Mouse (Mus musculus): ENCODE results near the gene Braf. TPM values are rescaled to one million over a fixed set of nuclear protein-coding genes. Genes with fewer than 3 reads are reported as not detected.
"Not testable (repeated sequence)": the region's sequence is repeated elsewhere in the genome, so short reads cannot be mapped to it uniquely, and the experiment has no call there.

Braf gene
- polyA plus RNA-seq (2012; ENCODE audit: insufficient read depth, insufficient read length, missing spikeins), result 5.0 and 10.7 TPM in 2 replicates

DNA sequence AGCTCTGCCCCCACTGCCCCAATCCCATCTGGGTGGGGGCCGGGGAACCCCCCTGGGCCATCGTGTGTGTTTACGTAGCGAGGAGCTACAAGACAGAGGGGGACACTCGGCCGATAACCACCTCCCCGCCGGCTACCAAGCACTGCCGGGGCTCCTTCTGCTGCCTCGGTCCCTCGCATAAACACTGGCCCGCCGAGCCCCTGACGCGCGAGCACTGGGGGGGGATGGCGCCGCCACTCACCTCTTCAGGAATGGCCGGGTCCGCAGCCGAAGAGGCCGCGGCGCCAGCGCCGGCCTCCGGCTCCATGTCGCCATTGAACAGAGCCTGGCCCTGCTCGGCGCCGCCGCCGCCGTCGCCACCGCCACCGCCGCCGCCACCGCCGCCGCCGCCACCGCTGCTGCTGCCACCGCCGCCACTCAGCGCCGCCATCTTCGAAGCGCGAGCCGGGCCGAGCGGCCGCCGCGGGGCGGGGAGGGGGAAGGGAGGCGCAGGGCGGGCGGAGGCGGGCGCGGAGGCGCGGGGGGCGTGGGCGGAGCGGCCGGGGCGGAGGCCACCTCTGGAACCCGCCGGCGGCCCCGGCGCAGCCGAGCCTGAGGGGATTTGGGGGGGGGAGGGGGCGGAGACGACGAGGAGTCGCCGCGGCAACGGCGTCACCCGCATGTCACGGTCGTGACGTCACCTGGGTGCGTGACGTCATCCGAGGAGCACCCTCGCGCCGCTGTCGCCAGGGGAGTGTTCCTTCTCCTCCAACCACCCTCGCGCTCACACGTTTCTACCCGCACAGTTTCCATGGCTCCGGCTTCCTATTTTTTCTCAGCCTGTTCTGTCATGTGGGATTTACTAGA is at the start of gene Braf:
Gene Braf, minus strand, starts transcription at position 598 of the 846 bp plus-strand sequence.
- peak within 1 kb of the TSS; percentile 99 for H3K4me3 ChIP-seq (ENCODE audit: insufficient read depth, low read depth, low read length)
- peaks cover 7% of the 10 kb centered on the region; the same call in 1 of the 2 replicates for H3K4me1 ChIP-seq (ENCODE audit: control insufficient read depth, insufficient read depth, insufficient read length, low read length)
- peak within 1 kb of the TSS; percentile 69 for H3K27ac ChIP-seq (replicated peaks; ENCODE audit: low read depth, low read length)

DNA sequence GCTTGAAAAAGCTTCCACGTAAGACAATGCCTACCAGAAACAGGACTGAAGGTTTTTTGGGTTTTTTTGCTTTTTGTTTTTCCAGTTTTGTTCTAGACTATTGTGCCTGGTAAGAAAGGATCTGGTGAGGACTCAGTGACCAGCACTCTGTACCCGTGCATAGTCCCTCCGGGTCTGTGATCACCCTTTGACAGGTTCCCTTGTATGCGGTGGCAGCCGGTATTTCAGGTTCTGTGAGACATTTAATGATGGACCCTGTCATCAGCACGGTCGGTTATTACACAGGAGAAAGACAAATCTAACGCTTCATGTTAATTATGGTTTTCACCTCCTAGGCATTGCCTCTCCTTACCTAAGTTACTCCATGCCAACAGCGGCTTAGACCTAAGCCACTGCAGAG is 49.8 kb upstream of the Braf start:
- peaks cover 2% of the 10 kb centered on the region; the same call in 1 of the 2 replicates for H3K4me1 ChIP-seq (ENCODE audit: control insufficient read depth, insufficient read depth, insufficient read length, low read length)
- H3K27ac ChIP-seq (replicated peaks; ENCODE audit: low read depth, low read length), result no peak overlapping the region
- H3K4me3 ChIP-seq (ENCODE audit: insufficient read depth, low read depth, low read length), result no peak overlapping the region

DNA sequence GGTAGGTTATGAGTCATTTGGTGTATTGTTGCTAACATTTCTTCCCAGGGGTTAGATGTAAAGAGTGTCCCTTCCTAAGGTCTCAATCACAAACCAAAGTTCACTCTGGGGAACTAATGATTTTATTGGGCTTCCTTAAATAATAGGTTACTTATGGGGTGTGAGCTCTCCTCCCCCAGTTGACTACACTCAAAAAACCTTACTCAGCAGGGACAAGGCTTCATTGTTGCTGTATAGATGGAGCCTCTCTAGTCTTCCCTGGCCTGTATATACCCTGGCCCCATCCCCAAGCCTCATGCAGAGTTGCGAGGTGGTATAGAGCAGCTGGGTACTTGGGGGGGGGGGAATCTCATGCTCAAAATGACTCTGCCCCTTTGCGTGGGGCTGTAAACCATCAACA is 32.0 kb upstream of the Braf start:
- H3K4me1 ChIP-seq (ENCODE audit: control insufficient read depth, insufficient read depth, insufficient read length, low read length), result no peaks in the 10 kb centered on the region
- H3K4me3 ChIP-seq (ENCODE audit: insufficient read depth, low read depth, low read length), result no peak overlapping the region
- H3K27ac ChIP-seq (replicated peaks; ENCODE audit: low read depth, low read length), result no peak overlapping the region

DNA sequence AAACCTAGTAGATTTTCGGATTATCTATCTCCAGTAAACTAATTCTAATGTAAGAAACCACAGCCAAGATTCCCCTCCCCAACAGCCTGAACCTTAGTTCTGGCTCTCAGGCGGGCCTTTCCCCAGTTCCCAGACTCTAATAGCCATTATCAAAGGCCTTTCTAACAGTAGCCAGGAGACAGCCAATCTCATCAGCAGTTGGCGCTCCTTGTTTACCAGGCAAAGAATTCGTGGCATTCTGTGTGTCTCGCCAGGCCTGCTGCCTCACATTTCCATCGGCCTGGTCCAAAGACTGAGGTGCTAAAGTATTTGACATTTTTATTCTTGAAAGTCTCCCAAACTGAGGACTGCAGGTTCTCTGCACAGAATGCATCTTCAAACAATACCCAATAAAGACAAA is 24.6 kb upstream of the Braf start:
- no peak overlapping the region for H3K27ac ChIP-seq (replicated peaks; ENCODE audit: low read depth, low read length)
- no peaks in the 10 kb centered on the region for H3K4me1 ChIP-seq (ENCODE audit: control insufficient read depth, insufficient read depth, insufficient read length, low read length)
- no peak overlapping the region for H3K4me3 ChIP-seq (ENCODE audit: insufficient read depth, low read depth, low read length)

DNA sequence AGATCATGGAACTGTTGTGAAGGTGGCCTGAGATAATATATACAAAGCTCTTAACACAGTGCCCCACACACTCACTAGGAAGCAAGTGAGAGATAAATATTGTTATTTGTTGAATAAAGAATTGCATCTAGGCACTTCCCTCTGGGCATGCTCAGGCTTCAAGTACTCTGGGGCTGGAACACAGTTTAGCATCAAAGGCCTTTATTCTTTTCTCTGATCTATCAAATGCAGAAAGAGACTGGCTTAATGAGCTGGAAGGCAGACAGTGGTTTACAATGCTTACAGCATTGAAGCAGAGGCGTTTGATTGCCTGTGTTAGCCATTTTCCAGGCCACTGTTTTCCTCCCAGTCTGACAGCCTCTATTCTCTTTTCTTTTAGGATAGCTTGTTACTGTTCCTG is 21.8 kb upstream of the Braf start:
- H3K4me1 ChIP-seq (ENCODE audit: control insufficient read depth, insufficient read depth, insufficient read length, low read length), result no peaks in the 10 kb centered on the region
- no peak overlapping the region for H3K27ac ChIP-seq (replicated peaks; ENCODE audit: low read depth, low read length)
- H3K4me3 ChIP-seq (ENCODE audit: insufficient read depth, low read depth, low read length), result no peak overlapping the region

DNA sequence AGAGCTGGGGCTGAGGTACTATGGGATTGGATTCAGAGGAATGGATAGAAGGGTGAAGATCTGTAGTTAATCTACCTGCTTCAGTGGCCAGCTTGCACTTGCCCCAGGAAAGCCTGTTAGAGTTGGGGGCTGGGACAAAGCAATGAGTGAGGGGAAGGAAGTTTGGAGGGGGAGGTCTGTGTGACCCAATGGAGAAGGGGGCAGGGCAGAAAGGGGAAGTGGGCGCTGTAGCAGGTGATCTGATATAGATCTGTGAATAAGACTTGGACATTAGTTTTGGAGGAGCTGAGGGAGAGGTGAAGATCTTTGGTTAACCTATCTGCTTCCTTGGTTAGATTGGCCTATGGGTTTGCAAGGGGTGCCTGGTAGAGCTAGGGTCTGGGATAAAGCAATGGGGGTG is 20.2 kb upstream of the Braf start:
- no peak overlapping the region for H3K27ac ChIP-seq (replicated peaks; ENCODE audit: low read depth, low read length)
- H3K4me1 ChIP-seq (ENCODE audit: control insufficient read depth, insufficient read depth, insufficient read length, low read length), result no peaks in the 10 kb centered on the region
- H3K4me3 ChIP-seq (ENCODE audit: insufficient read depth, low read depth, low read length), result no peak overlapping the region

DNA sequence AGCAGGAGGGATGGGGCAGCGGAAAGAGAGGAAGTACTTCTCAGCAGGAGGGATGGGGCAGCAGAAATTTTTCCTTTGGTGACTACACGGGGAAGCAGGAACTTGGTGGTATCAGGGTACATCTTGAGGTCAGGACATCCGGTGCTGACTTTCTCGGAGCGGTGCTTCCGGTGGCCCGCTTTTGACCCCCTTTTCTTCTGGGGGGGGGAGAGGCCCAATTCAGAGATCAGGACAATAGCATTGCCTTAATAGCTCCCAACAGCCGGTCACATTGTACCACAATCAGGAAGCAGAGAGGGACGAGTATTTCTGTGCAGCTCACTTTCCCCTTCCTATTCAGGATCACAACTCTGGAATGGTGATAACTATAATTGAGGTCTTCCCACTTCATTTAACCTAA is 14.4 kb upstream of the Braf start:
- H3K4me3 ChIP-seq (ENCODE audit: insufficient read depth, low read depth, low read length); H3K4me1 ChIP-seq (ENCODE audit: control insufficient read depth, insufficient read depth, insufficient read length, low read length); H3K27ac ChIP-seq (replicated peaks; ENCODE audit: low read depth, low read length): not testable (repeated sequence)

DNA sequence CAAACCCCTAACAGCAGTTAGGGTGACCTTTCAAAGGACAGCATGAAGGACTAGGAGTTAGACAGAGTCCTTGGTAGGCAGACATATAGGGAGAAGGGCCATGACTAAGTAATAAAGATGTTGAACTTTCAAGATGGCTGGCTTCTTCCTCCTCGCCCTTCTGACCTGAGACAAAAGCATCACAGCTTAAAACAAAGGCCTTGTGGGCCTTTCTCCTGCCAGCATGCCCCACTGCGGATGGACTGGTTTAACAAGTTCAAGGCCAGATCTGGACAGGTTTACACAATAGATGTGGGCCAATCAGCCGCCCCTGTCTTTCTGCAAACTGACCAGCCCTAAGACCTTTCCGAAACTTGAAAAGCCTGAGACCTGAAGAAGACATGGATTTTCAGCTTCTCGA is 2.8 kb upstream of the Braf start:
- Histone ChIP-seq H3K4me3 (ENCODE audit: insufficient read depth, low read depth, low read length) (no peak overlapping the region), H3K27ac (replicated peaks; ENCODE audit: low read depth, low read length) (no peak overlapping the region), H3K4me1 (ENCODE audit: control insufficient read depth, insufficient read depth, insufficient read length, low read length) (peaks cover 4% of the 10 kb centered on the region; the same call in 1 of the 2 replicates)

DNA sequence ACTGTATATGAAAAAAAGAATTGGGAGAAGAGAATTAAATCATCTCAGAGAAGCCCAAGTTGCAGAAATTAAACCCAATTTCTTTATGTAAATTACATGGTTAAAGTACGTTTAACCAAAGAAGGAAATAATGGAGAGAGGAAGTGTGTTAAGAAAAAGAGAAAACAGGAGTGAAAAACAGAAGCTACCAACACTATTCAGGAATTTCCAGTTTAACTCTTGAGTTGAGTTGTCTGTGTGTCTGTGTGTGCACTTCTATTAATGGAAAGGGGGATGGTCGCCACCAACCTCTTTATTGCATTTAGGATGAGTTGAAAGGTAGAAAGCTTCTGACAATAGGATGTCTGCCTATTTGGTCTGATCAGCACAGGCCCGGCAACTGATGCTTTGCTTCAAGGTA is 886 bp upstream of the Braf start:
- Histone ChIP-seq H3K4me3 (ENCODE audit: insufficient read depth, low read depth, low read length) (no peak overlapping the region), H3K4me1 (ENCODE audit: control insufficient read depth, insufficient read depth, insufficient read length, low read length) (peaks cover 7% of the 10 kb centered on the region; the same call in 1 of the 2 replicates), H3K27ac (replicated peaks; ENCODE audit: low read depth, low read length) (no peak overlapping the region)

DNA sequence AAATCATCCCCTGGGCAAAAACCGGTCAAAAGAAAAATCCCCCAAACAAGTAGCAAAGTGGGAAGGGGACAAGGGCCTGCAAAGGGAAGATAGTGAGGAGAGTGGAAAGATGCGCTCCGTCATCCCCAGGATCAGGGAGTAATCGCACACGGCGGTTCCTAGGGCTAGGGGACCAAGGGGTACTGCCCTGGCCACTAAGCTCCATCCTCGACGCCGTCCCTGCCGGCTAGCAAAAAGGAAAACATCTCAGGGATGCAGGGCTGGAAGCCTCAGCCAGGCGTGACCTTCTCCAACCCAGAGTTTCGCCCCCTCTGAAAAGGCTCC is 759 bp downstream of the Braf start:
- Histone ChIP-seq H3K4me1 (ENCODE audit: control insufficient read depth, insufficient read depth, insufficient read length, low read length) (peaks cover 7% of the 10 kb centered on the region; the same call in 1 of the 2 replicates), H3K27ac (replicated peaks; ENCODE audit: low read depth, low read length) (peak overlapping the region; percentile 69), H3K4me3 (ENCODE audit: insufficient read depth, low read depth, low read length) (peak overlapping the region; percentile 99)

DNA sequence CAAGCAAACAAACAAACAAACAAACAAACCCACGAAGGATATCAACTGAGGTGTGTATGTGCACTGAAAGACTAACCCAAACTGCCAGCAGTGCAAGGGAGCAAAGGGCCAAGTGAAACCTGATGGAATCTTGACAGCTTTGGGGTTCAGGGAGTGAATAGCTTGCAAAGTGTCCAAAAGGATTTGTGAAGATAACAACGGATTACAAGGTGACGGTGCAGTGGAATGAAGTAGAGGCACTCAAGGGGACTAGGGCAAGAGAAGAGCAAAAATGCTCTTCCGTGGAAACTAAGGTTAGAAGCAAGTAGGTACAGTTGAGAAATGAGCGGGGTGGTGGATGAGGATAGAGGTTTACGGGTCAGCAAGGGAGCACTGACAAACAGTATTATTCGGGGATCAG is 1.2 kb downstream of the Braf start:
- peak overlapping the region; percentile 99 for H3K4me3 ChIP-seq (ENCODE audit: insufficient read depth, low read depth, low read length)
- no peak overlapping the region for H3K27ac ChIP-seq (replicated peaks; ENCODE audit: low read depth, low read length)
- H3K4me1 ChIP-seq (ENCODE audit: control insufficient read depth, insufficient read depth, insufficient read length, low read length), result peaks cover 7% of the 10 kb centered on the region; the same call in 1 of the 2 replicates

DNA sequence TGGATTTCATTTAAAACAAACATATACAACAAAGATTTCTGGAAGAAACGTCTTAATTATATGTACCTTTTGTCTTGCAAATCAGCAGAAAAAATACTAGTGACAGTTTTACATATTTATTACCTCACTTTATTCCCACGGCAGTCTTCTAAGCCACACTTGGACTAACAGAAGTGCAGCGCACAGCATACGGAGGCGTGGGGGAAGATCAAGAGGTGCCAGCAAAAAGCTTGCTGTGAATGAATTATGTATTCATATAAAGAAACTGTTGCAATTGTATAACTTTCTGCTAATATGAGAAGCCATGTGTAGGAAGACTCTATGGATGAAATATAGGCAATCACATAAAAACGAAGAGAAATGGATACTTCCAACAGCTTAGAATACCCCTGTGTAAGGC is 6.7 kb downstream of the Braf start:
- peaks cover 6% of the 10 kb centered on the region; the same call in 1 of the 2 replicates for H3K4me1 ChIP-seq (ENCODE audit: control insufficient read depth, insufficient read depth, insufficient read length, low read length)
- no peak overlapping the region for H3K27ac ChIP-seq (replicated peaks; ENCODE audit: low read depth, low read length)
- no peak overlapping the region for H3K4me3 ChIP-seq (ENCODE audit: insufficient read depth, low read depth, low read length)

DNA sequence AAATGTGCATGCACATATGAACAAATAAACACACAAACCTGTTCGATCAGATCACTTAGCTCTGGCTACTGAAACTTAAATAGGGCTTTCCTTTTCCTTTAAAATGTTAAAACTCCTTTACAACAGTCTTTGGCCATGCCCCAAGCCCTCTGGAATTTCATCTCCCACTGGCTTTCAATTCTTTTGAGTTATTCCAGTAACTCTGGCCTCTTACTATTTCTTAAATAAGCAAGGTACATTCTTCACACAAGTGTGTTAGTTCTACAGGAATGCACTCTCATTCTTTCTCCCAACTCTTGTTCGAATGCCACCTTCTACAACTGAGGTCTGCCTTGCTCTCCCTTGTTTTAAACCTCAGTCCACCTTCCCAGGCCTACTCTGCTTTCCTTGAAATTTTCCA is 8.2 kb downstream of the Braf start:
- Histone ChIP-seq H3K4me3 (ENCODE audit: insufficient read depth, low read depth, low read length) (no peak overlapping the region), H3K27ac (replicated peaks; ENCODE audit: low read depth, low read length) (no peak overlapping the region)

DNA sequence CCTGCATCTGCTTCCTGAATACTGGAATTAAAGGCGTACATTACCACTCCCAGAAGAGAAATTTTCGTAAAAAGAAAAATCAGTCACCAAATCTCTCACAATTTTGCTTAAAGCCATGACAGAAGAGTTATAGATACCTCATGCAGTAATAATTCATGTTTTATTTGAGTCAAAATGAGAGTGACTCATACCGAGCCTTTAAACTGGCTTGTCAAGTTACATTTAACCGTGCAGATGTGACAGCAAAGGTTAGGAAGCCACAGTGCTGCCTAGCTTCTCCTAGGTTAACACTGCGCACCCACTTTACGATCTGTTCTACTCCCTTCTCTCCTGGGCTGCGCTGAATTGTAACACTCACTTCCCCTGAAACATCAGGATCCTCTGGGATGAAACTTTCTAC is 10.9 kb downstream of the Braf start:
- H3K4me3 ChIP-seq (ENCODE audit: insufficient read depth, low read depth, low read length), result no peak overlapping the region
- H3K4me1 ChIP-seq (ENCODE audit: control insufficient read depth, insufficient read depth, insufficient read length, low read length), result peaks cover 3% of the 10 kb centered on the region; the same call in 1 of the 2 replicates
- no peak overlapping the region for H3K27ac ChIP-seq (replicated peaks; ENCODE audit: low read depth, low read length)

More for the DNA sequence above, 8.2 kb downstream of the Braf start:
- peaks cover 3% of the 10 kb centered on the region; the same call in 1 of the 2 replicates for H3K4me1 ChIP-seq (ENCODE audit: control insufficient read depth, insufficient read depth, insufficient read length, low read length)

DNA sequence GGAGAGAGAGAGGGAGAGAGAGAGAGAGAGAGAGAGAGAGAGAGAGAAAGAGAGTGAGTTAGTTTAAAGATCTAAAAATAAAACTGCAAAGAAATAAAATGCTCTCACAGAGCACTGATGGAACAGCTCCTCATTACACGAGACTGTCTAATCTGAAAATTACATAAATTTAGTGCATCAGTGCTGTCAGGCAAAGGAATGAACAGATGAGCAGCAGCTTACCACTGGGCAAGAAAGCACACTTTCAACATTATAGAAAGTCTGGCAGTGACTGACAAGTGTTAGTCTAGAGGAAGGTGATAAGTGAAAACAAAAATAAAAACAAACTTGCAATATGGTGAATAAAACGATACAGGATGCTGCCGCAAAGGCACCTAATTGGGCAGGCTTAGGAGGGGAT is 11.9 kb downstream of the Braf start:
- peaks cover 3% of the 10 kb centered on the region; the same call in 1 of the 2 replicates for H3K4me1 ChIP-seq (ENCODE audit: control insufficient read depth, insufficient read depth, insufficient read length, low read length)
- H3K4me3 ChIP-seq (ENCODE audit: insufficient read depth, low read depth, low read length), result no peak overlapping the region
- H3K27ac ChIP-seq (replicated peaks; ENCODE audit: low read depth, low read length), result no peak overlapping the region

DNA sequence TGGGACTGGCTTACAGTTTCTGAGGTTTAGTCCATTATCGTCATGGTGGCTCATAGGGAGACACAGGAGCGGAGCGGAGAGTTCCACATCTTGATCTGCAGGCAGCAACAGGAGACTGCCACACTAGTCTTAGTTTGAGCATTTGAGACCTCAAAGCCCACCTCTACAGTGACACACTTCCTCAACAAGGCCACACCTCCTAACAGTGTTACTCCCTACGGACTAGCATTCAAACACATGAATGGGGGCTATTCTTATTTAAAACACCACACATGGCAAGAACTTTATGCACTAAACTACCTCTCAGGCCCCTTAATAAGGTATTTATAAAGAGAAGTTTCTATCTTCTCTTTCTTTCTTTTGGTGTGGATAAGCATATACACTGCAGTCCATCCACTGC is 19.6 kb downstream of the Braf start:
- no peak overlapping the region for H3K4me3 ChIP-seq (ENCODE audit: insufficient read depth, low read depth, low read length)
- H3K27ac ChIP-seq (replicated peaks; ENCODE audit: low read depth, low read length), result no peak overlapping the region
- peaks cover 2% of the 10 kb centered on the region; the same call in 1 of the 2 replicates for H3K4me1 ChIP-seq (ENCODE audit: control insufficient read depth, insufficient read depth, insufficient read length, low read length)

Measured in brown adipose tissue, adult 24 weeks (tissue).